Mouse (Mus musculus): Measurements from ENCODE around the gene Dlat.
A peak's percentile ranks its signal among the peaks of the same experiment; 100 is the strongest.

Dlat gene

GRCm38 (mm10) chr9:50659392-50660217, at the start of gene Dlat:
Gene Dlat (minus strand): TSS chr9:50659780.
- peak; percentile 91 for DNase-seq (ENCODE audit: inconsistent ontology term)

- peak; percentile 52 for DNase-seq (ENCODE audit: inconsistent ontology term)
These were observed 49.5 kb upstream of the Dlat start for GRCm38 (mm10) chr9:50709108-50709507.

- no peak for DNase-seq (ENCODE audit: inconsistent ontology term)
These were observed 45.3 kb upstream of the Dlat start for GRCm38 (mm10) chr9:50704907-50705306.

GRCm38 (mm10) chr9:50700921-50701691, 41.5 kb upstream of the Dlat start:
- DNase-seq (ENCODE audit: inconsistent ontology term) = no peak

GRCm38 (mm10) chr9:50698418-50699409, 39.1 kb upstream of the Dlat start:
- peak; percentile 53 for DNase-seq (ENCODE audit: inconsistent ontology term)

- peak; percentile 84 for DNase-seq (ENCODE audit: inconsistent ontology term)
These were observed 38.1 kb upstream of the Dlat start for GRCm38 (mm10) chr9:50697706-50698041.

- peak; percentile 25 for DNase-seq (ENCODE audit: inconsistent ontology term)
These were observed 37.5 kb upstream of the Dlat start for GRCm38 (mm10) chr9:50696851-50697705.

GRCm38 (mm10) chr9:50695153-50695552, 35.6 kb upstream of the Dlat start:
- no peak for DNase-seq (ENCODE audit: inconsistent ontology term)

GRCm38 (mm10) chr9:50693631-50694030, 34.1 kb upstream of the Dlat start:
- DNase-seq (ENCODE audit: inconsistent ontology term) = no peak

GRCm38 (mm10) chr9:50692626-50693580, 33.3 kb upstream of the Dlat start:
- no peak for DNase-seq (ENCODE audit: inconsistent ontology term)

GRCm38 (mm10) chr9:50686866-50687652, 27.5 kb upstream of the Dlat start:
- peak; percentile 31 for DNase-seq (ENCODE audit: inconsistent ontology term)

- no peak for DNase-seq (ENCODE audit: inconsistent ontology term)
These were observed 22.1 kb upstream of the Dlat start for GRCm38 (mm10) chr9:50681727-50682126.

- no peak for DNase-seq (ENCODE audit: inconsistent ontology term)
These were observed 19.8 kb upstream of the Dlat start for GRCm38 (mm10) chr9:50679406-50679805.

GRCm38 (mm10) chr9:50674771-50675170, 15.2 kb upstream of the Dlat start:
- DNase-seq (ENCODE audit: inconsistent ontology term) = no peak

- peak; percentile 30 for DNase-seq (ENCODE audit: inconsistent ontology term)
These were observed 11.1 kb upstream of the Dlat start for GRCm38 (mm10) chr9:50670690-50671089.

GRCm38 (mm10) chr9:50667579-50668498, 8.3 kb upstream of the Dlat start:
- no peak for DNase-seq (ENCODE audit: inconsistent ontology term)

GRCm38 (mm10) chr9:50666442-50666841, 6.9 kb upstream of the Dlat start:
- no peak for DNase-seq (ENCODE audit: inconsistent ontology term)

- no peak for DNase-seq (ENCODE audit: inconsistent ontology term)
These were observed 5.2 kb upstream of the Dlat start for GRCm38 (mm10) chr9:50664826-50665225.
